19 mouse cellular contexts compared by ENCODE assay signal in genomic region chr3:105835875-105836274, GRCm38 (mm10). TPM values are rescaled to one million over a fixed set of nuclear protein-coding genes. Genes with fewer than 3 reads are reported as not detected.
"Had no signal": no experiment of that assay in that cellular context is flagged by ENCODE, and none has a peak within 500 bp of the region (broad histone marks: within the 10 kb centered on the region; RNA-seq: fewer than 3 reads in every experiment).

No protein-coding gene starts in this region.

- H3K27ac ChIP-seq: kidney, embryonic 15.5 days; limb, embryonic 15.5 days; midbrain, embryonic 10.5 days; midbrain, embryonic 15.5 days; neural tube, embryonic 12.5 days had no signal

- H3K4me1 ChIP-seq: kidney, embryonic 15.5 days; limb, embryonic 15.5 days; midbrain, embryonic 10.5 days; midbrain, embryonic 15.5 days; neural tube, embryonic 12.5 days had no signal

- H3K9ac ChIP-seq: kidney, embryonic 15.5 days; limb, embryonic 15.5 days; lung, embryonic 14.5 days; midbrain, embryonic 15.5 days; neural tube, embryonic 12.5 days had no signal

- H3K4me2 ChIP-seq: kidney, embryonic 15.5 days; limb, embryonic 15.5 days; lung, embryonic 14.5 days; midbrain, embryonic 15.5 days; neural tube, embryonic 12.5 days had no signal

- H3K9me3 ChIP-seq: kidney, embryonic 15.5 days; limb, embryonic 15.5 days; midbrain, embryonic 10.5 days; midbrain, embryonic 15.5 days; neural tube, embryonic 12.5 days had no signal

- ATAC-seq: intestine, embryonic 16.5 days; midbrain, embryonic 15.5 days had no signal

- H3K36me3 ChIP-seq: kidney, embryonic 15.5 days; limb, embryonic 15.5 days; midbrain, embryonic 10.5 days; midbrain, embryonic 15.5 days; neural tube, embryonic 12.5 days had no signal

- H3K4me3 ChIP-seq: kidney, embryonic 15.5 days; limb, embryonic 15.5 days; midbrain, embryonic 10.5 days; midbrain, embryonic 15.5 days; neural tube, embryonic 12.5 days had no signal

- DNase-seq: kidney, adult 2 months; kidney, postnatal 14 days; lung, embryonic 14.5 days; lung, postnatal 10 days; lung, postnatal 4 days; right cerebral cortex, postnatal 4 days; spleen, adult 18-20 months; thymus, adult 18-20 months; thymus, postnatal 14 days had no signal

- H3K27me3 ChIP-seq: kidney, embryonic 15.5 days; limb, embryonic 15.5 days; midbrain, embryonic 15.5 days; neural tube, embryonic 12.5 days had no signal

RNA-seq across cellular contexts. Expression of gene Adora3, which starts 34.8 kb away (rescaled TPM):
- polyA plus RNA-seq: kidney, embryonic 15.5 days; midbrain, embryonic 10.5 days; neural tube, embryonic 12.5 days had no signal

RNA-seq across cellular contexts. Expression of gene Tmigd3, which starts 34.8 kb away (rescaled TPM):
- total RNA-seq: layer of hippocampus, postnatal 25 days; left cerebral cortex, adult 8-10 months; neutrophil, adult 5-6 weeks had no signal
- polyA plus RNA-seq: kidney, embryonic 15.5 days; midbrain, embryonic 10.5 days; midbrain, embryonic 15.5 days; neural tube, embryonic 12.5 days; stomach, embryonic 14.5 days had no signal
